Mouse (Mus musculus) midbrain, embryonic 13.5 days (tissue): Measurements from ENCODE around the gene Nceh1. TPM values are rescaled to one million over a fixed set of nuclear protein-coding genes. Genes with fewer than 3 reads are reported as not detected.
"Not testable (repeated sequence)": the region's sequence is repeated elsewhere in the genome, so short reads cannot be mapped to it uniquely, and the experiment has no call there.

ENCODE experiments used
- ATAC-seq: fragments of 200-750 bp; cut with Nextera tagmentation; 2 replicates; pipeline ENCODE4 v1.8.0; 2017; ENCODE audit warnings: mild to moderate bottlenecking, moderate TSS enrichment, moderate library complexity
- H3K27ac ChIP-seq: fragments of 300-500 bp; sonication (generic); 2 replicates; pipeline ENCODE4 v1.5.1; 2015; ENCODE audit warnings: inconsistent platforms, mild to moderate bottlenecking, moderate library complexity
- H3K27me3 ChIP-seq: fragments of 300-500 bp; sonication (generic); 2 replicates; pipeline ENCODE4 v1.6.1; 2015; ENCODE audit warnings: mild to moderate bottlenecking, inconsistent platforms
- H3K36me3 ChIP-seq: fragments of 300-500 bp; sonication (generic); 2 replicates; pipeline ENCODE4 v1.6.1; 2015; ENCODE audit warnings: mild to moderate bottlenecking, inconsistent platforms
- H3K4me1 ChIP-seq: fragments of 300-500 bp; sonication (generic); replicated peaks from 2 replicates; pipeline ENCODE4 v1.6.1; 2015; ENCODE audit warnings: inconsistent platforms
- H3K4me2 ChIP-seq: fragments of 300-500 bp; sonication (generic); replicated peaks from 2 replicates; pipeline ENCODE4 v1.6.1; 2015; ENCODE audit warnings: moderate library complexity, mild to moderate bottlenecking, inconsistent platforms
- H3K4me3 ChIP-seq: fragments of 300-500 bp; sonication (generic); replicated peaks from 2 replicates; pipeline ENCODE4 v1.5.1; 2015; ENCODE audit warnings: mild to moderate bottlenecking, inconsistent platforms
- H3K9ac ChIP-seq: fragments of 300-500 bp; sonication (generic); replicated peaks from 2 replicates; pipeline ENCODE4 v1.6.1; 2015; ENCODE audit warnings: mild to moderate bottlenecking, inconsistent platforms
- H3K9me3 ChIP-seq: fragments of 300-500 bp; sonication (generic); 2 replicates; pipeline ENCODE4 v1.6.1; 2016; ENCODE audit warnings: mild to moderate bottlenecking, inconsistent platforms
- WGBS: fragments of 180-500 bp; shearing (Covaris S2); methylation state at CpG from one replicate; pipeline ENCODE4 v1.1.7; 2015; 5-methylcytosine and 5-hydroxymethylcytosine counted together
- polyA plus RNA-seq: library from polyadenylated mRNA; unstranded; fragments of >200 nt; fragmentation: Nextera tagmentation; extraction: Ambion mirVana; gene quantifications from 2 replicates; pipeline ENCODE4 v1.2.1, GENCODE M21; 2015

The Nceh1 gene
- polyA plus RNA-seq, 1 experiment from 2014 or later: 4.8 TPM

DNA sequence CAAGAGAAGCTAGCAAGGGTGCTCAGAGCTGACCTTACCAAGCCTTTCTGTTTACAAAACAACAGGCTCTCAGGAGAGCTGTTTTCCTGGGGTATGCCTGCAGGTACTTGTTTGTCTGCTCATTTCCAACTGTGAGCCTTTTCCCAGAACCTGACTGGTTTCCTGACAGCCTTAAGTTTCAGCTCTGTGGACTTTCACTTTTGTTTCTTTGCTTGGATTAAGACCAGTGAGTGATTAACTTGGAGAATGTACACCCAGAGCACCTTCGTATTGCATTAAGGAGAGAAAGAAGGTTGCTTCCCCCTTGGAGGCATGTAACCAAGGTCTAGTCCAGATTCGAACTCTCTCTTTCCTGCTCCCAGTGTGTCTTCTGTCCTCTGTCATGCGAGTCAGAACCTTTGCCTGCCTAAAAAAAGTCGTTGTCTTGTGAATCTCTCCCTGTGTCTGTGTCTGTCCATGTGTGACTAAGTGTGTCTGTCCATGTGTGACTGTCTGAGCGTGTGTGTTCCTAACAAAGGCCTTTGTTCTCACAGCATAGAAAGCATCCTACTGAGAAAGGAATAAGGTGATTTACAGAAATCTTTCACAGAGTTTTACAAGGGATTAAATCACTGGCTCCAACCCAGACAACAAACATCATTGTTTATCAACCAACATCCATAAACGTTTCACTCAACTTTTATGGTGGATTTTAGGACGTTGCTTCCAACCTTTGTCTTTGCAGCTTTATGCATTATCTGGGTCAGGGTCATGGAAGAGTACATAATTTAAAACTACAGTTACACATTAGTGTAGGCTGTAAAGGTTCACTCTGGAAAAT lies 90.4 kb downstream of the Nceh1 start:
- Histone ChIP-seq H3K4me1 (0 out of 2 replicates have a peak, but pooled peaks cover 4% of the 10 kb centered on the region), H3K4me3 (no peak overlapping the region), H3K9me3 (no peaks in the 10 kb centered on the region), H3K27ac (no peak overlapping the region), H3K27me3 (no peaks in the 10 kb centered on the region), H3K4me2 (no peak overlapping the region), H3K9ac (no peak overlapping the region), H3K36me3 (no peaks in the 10 kb centered on the region)
- ATAC-seq: no peak
- 8% methylated on average over 7 of the region's 7 CpGs for WGBS

DNA sequence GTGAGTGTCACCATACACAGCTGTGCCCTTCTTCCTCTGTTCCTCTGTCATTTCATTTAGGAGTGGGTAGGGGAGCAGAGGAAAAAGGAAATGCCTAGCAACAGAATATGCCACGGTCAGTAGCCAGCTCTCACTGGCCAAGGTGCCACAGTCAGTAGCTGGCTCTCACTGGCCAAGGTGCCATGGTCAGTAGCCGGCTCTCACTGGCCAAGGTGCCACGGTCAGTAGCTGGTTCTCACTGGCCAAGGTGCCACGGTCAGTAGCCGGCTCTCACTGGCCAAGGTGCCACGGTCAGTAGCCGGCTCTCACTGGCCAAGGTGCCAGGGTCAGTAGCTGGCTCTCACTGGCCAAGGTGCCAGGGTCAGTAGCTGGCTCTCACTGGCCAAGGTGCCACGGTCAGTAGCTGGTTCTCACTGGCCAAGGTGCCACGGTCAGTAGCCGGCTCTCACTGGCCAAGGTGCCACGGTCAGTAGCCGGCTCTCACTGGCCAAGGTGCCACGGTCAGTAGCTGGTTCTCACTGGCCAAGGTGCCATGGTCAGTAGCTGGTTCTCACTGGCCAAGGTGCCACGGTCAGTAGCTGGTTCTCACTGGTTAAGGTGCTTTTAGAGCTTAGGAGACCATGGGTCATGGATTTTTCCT lies 96.6 kb downstream of the Nceh1 start:
- not testable (repeated sequence) for H3K27ac ChIP-seq, H3K4me2 ChIP-seq, H3K27me3 ChIP-seq, H3K4me1 ChIP-seq, H3K9ac ChIP-seq, H3K4me3 ChIP-seq, ATAC-seq, H3K36me3 ChIP-seq, H3K9me3 ChIP-seq
- WGBS: 97% methylated on average over 14 of the region's 14 CpGs

DNA sequence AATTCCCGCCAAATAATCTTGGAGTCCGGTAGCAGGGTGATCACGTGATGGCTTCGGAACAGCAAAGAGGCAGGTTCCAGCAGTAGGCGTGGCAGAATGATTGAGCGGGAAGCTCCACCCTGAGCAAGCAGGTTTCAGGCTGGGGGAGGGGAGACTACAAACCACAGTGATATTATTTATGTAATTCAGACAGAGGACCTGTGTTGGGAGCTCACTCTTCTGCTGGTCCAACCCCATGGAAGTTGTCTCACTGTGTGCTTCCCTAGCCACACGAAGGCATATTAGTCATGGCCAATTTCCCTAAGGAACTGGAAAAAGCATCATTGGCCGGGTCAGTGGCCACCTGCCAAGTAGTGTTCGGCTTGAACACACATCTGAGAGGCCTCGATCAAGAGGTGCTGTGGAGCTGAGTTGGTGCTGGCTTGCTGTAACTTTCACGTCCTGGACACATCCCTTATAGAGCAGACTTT lies 97.5 kb downstream of the Nceh1 start:
- no peaks in the 10 kb centered on the region for H3K9me3 ChIP-seq
- no peak overlapping the region for H3K4me2 ChIP-seq
- no peaks in the 10 kb centered on the region for H3K36me3 ChIP-seq
- H3K27ac ChIP-seq: no peak overlapping the region
- no peak for ATAC-seq
- peaks cover 9% of the 10 kb centered on the region; the same call in 1 of the 2 replicates for H3K4me1 ChIP-seq
- 62% methylated on average over 11 of the region's 11 CpGs for WGBS
- H3K9ac ChIP-seq: no peak overlapping the region
- peaks cover 5% of the 10 kb centered on the region; the same call in 1 of the 2 replicates for H3K27me3 ChIP-seq
- no peak overlapping the region for H3K4me3 ChIP-seq

DNA sequence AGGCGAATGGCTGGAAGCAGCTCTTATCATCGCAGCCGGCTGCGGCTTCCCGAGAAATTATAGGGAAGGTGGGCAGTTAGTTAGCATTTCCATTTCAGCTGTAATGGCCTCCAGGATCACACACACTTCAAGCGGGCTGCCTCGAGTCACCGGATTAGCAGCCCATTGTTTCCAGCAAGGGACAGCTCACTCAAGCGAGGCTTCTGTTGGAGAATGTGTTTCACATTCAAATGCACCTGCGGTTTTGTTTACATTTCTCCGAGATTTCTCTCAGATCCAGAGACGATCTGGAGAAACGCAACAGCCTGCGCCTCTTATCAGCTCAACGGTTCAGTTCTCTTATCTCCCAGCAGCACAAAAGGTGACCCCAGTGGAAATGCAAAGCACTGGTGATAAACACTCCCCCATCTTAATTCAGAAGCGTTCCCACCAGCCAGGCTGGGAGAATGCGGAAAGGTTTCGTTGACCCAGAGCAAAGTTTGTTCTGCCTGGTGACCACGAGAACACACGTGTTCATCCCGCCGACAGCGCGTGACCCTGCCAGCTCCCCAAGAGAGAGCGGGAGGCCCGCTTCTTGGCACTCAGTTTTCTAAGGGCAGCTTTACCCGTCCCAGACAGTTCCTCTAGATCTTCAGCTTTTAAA lies 100.4 kb downstream of the Nceh1 start:
- H3K27me3 ChIP-seq: peaks cover 5% of the 10 kb centered on the region; the same call in 1 of the 2 replicates
- H3K36me3 ChIP-seq: no peaks in the 10 kb centered on the region
- H3K9ac ChIP-seq: peak overlapping the region; percentile 56
- H3K4me1 ChIP-seq: peaks cover 9% of the 10 kb centered on the region; the same call in 1 of the 2 replicates
- peak; percentile 83 for ATAC-seq
- H3K9me3 ChIP-seq: no peaks in the 10 kb centered on the region
- peak overlapping the region; percentile 41 for H3K4me3 ChIP-seq
- H3K4me2 ChIP-seq: peak overlapping the region; percentile 71
- peak overlapping the region; percentile 64 for H3K27ac ChIP-seq
- WGBS: under 1% methylated on average over 27 of the region's 27 CpGs

DNA sequence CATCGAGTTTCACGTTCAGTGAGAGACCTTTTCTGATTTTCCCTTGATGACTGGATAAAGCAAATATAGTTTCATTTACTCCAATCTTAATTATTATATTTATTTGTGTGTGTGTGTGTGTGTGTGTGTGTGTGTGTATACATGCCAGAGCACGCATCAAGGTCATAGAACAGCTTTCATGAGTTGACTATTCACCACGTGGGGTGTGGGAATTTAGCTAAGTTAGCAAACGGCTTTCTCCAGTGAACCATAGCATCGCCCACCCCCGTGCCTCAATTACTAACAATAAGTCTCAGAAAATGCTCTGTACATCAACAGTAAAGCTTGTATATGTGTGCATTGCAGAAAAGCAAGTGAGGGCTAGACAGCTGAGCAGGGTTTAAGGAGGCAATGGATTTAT lies 101.0 kb downstream of the Nceh1 start:
- H3K9ac ChIP-seq: no peak overlapping the region; the same call in 1 of the 2 replicates
- 34% methylated on average over 7 of the region's 7 CpGs for WGBS

DNA sequence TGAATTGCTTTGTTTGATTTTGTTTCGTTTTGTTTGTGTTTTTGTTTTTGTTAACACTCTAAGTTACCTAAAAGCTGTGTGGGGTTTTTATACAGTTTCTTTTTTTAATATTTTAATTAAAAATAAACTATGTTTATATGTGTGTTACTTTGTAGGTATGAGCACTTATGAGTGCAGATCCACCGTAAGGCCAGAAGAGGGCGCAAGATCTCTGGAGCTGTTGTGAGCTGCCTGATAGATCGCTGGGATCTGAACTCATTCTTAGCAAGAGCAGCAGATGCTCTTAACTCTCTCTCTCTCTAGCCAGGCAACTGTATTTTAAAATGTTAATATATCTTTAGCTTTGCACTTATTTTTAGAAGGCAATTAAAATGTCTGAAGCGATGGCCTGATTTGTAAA lies 101.5 kb downstream of the Nceh1 start:
- H3K9me3 ChIP-seq: no peaks in the 10 kb centered on the region
- 91% methylated on average over 5 of the region's 5 CpGs for WGBS
- no peak overlapping the region for H3K4me2 ChIP-seq
- no peak for ATAC-seq
- H3K27me3 ChIP-seq: peaks cover 5% of the 10 kb centered on the region; the same call in 1 of the 2 replicates
- H3K4me3 ChIP-seq: no peak overlapping the region
- no peak overlapping the region for H3K27ac ChIP-seq
- peaks cover 9% of the 10 kb centered on the region; the same call in 1 of the 2 replicates for H3K4me1 ChIP-seq
- no peaks in the 10 kb centered on the region for H3K36me3 ChIP-seq
- no peak overlapping the region for H3K9ac ChIP-seq

More for the DNA sequence above, 101.0 kb downstream of the Nceh1 start:
- no peaks in the 10 kb centered on the region for H3K36me3 ChIP-seq
- H3K4me3 ChIP-seq: peak overlapping the region; percentile 41
- H3K27ac ChIP-seq: no peak overlapping the region
- H3K4me2 ChIP-seq: peak overlapping the region; percentile 71
- peaks cover 9% of the 10 kb centered on the region; the same call in 1 of the 2 replicates for H3K4me1 ChIP-seq
- no peak for ATAC-seq
- no peaks in the 10 kb centered on the region for H3K9me3 ChIP-seq
- H3K27me3 ChIP-seq: peaks cover 5% of the 10 kb centered on the region; the same call in 1 of the 2 replicates

DNA sequence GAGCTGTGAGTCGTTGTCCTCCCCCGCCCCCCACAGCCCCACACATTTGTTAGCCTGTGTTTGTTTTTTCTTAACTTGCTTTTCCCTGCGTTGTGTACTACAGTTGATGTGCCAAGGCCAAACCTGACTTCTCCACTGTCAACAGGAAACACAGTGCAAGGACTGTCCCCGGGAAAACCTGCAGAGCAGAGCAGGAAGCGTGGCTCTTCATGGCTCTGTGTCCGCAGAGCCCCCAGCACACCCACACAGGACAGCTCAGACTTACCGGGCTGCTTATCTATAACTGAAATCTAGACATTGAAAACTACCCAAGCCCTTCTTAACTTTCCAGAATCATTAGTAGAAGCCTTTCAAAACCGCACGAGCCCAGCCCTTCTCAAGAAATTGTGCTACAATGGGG lies 102.3 kb downstream of the Nceh1 start:
- H3K27ac ChIP-seq: no peak overlapping the region
- no peaks in the 10 kb centered on the region for H3K36me3 ChIP-seq
- H3K4me3 ChIP-seq: no peak overlapping the region
- H3K4me2 ChIP-seq: no peak overlapping the region
- no peak overlapping the region for H3K9ac ChIP-seq
- peaks cover 9% of the 10 kb centered on the region; the same call in 1 of the 2 replicates for H3K4me1 ChIP-seq
- peaks cover 5% of the 10 kb centered on the region; the same call in 1 of the 2 replicates for H3K27me3 ChIP-seq
- ATAC-seq: no peak
- WGBS: 84% methylated on average over 9 of the region's 9 CpGs
- no peaks in the 10 kb centered on the region for H3K9me3 ChIP-seq

DNA sequence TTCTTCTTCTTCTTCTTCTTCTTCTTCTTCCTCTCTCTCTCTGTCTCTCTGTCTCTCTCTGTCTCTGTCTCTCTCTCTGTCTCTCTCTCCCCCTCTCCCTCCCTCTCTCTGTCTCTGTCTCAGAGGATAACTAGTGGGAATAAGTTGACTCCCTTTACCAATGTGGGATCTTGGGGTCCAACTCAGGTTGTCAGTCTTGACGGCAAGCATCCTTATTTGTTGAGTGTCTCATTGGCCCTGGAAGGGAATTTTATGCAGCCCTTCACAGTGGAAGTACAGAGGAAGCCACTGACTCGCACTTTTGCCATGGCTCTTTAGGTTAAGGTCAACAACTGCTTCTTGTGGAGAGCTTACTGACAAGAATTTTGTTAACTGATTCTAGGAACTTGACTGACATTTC lies 105.5 kb downstream of the Nceh1 start:
- H3K9me3 ChIP-seq: no peaks in the 10 kb centered on the region
- no peak overlapping the region for H3K9ac ChIP-seq
- H3K4me1 ChIP-seq: peaks cover 7% of the 10 kb centered on the region; the same call in 1 of the 2 replicates
- no peak overlapping the region for H3K4me3 ChIP-seq
- WGBS: 76% methylated on average over 2 of the region's 2 CpGs
- no peaks in the 10 kb centered on the region for H3K27me3 ChIP-seq
- no peak overlapping the region for H3K27ac ChIP-seq
- no peaks in the 10 kb centered on the region for H3K36me3 ChIP-seq
- no peak overlapping the region for H3K4me2 ChIP-seq
- ATAC-seq: no peak

DNA sequence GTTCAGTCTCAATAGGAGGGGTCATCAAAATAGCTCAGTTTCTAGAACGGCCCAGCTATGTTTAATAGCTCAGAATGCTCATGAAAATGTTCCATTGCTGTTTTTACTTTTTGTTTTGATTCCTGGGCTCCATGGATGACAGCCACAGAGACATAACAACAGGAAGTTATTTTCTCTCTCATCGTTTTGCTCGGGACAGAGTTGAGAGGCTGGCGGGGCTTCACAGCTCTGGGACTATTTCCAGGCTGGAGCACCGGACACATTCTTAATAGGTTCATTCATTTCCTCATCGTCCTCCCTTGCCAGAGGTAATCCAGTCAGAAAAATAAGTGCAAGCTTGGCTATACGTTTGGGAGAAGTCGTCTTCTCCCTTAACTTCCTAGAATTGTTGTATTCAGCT lies 106.1 kb downstream of the Nceh1 start:
- H3K4me2 ChIP-seq: no peak overlapping the region
- H3K9me3 ChIP-seq: no peaks in the 10 kb centered on the region
- no peak overlapping the region for H3K4me3 ChIP-seq
- 0 out of 2 replicates have a peak, but pooled peaks cover under 1% of the 10 kb centered on the region for H3K4me1 ChIP-seq
- H3K9ac ChIP-seq: no peak overlapping the region
- H3K27me3 ChIP-seq: no peaks in the 10 kb centered on the region
- H3K36me3 ChIP-seq: no peaks in the 10 kb centered on the region
- no peak overlapping the region for H3K27ac ChIP-seq
- no peak for ATAC-seq
- 76% methylated on average over 8 of the region's 8 CpGs for WGBS

DNA sequence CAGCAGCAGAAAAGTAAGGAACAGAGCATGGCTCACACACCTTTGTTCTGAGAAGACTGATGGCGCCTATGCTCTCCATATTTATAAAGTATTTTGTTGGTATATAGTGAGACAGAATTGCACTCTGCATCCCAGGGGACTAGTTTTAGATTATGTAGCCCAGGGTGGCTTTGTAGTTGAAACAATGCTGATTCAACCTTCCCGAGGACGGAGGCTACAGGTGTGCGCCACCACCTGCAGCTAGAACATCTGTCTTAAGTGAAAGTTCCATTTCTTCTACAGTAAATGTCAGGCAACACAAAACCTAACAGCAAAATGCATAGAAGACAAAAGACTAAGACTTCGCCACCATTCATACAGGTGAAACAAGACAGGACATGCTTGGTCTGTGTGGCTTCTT lies 107.5 kb downstream of the Nceh1 start:
- ATAC-seq: no peak
- Histone ChIP-seq H3K9me3 (no peaks in the 10 kb centered on the region), H3K36me3 (no peaks in the 10 kb centered on the region), H3K4me1 (no peaks in the 10 kb centered on the region), H3K4me3 (no peak overlapping the region), H3K27me3 (no peaks in the 10 kb centered on the region), H3K9ac (no peak overlapping the region), H3K27ac (no peak overlapping the region), H3K4me2 (no peak overlapping the region)
- 86% methylated on average over 5 of the region's 5 CpGs for whole genome bisulfite sequencing

DNA sequence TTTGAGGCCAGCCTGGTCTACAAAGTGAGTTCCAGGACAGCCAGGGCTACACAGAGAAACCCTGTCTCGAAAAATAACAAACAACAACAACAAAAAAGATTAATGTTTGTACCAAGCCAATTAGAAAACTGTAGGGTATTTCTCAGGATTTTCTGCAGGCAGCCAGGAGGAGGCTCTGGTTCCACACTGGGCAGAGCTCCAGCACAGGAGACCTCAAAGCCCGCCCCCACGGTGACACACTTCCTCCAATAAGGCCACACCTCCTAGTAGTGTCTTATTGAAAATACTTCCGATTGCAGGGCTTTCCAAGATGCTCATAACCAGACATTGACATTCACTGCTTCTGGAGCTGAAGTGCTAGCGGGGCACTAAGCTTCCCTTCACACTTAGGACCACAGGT lies 108.2 kb downstream of the Nceh1 start:
- ATAC-seq, H3K4me3 ChIP-seq, H3K9me3 ChIP-seq, H3K4me2 ChIP-seq, H3K36me3 ChIP-seq, H3K9ac ChIP-seq, H3K4me1 ChIP-seq, H3K27ac ChIP-seq, H3K27me3 ChIP-seq: not testable (repeated sequence)
- WGBS: 93% methylated on average over 5 of the region's 5 CpGs

DNA sequence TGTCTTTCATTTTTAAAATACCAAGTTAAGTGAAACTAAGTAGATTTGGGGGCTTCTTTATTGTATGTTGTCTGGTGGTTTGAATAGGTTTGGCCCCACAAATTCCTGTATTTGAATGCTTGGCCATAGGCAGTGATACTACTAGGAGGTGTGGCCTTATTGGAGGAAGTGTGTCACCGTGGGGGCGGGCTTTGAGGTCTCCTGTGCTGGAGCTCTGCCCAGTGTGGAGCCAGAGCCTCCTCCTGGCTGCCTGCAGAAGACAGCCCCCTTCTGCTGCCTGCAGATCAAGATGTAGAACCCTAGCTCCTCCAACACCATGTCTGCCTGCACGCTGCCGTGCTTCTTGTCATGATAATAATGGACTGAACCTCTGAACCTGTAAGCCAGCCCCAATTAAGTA lies 108.6 kb downstream of the Nceh1 start:
- 0 out of 2 replicates have a peak, but pooled peaks have one; percentile 24 for ATAC-seq
- not testable (repeated sequence) for H3K27ac ChIP-seq, H3K27me3 ChIP-seq, H3K4me2 ChIP-seq, H3K4me3 ChIP-seq, H3K9me3 ChIP-seq, H3K9ac ChIP-seq, H3K36me3 ChIP-seq, H3K4me1 ChIP-seq
- 92% methylated on average over 4 of the region's 4 CpGs for WGBS
